In the genomic region with DNA sequence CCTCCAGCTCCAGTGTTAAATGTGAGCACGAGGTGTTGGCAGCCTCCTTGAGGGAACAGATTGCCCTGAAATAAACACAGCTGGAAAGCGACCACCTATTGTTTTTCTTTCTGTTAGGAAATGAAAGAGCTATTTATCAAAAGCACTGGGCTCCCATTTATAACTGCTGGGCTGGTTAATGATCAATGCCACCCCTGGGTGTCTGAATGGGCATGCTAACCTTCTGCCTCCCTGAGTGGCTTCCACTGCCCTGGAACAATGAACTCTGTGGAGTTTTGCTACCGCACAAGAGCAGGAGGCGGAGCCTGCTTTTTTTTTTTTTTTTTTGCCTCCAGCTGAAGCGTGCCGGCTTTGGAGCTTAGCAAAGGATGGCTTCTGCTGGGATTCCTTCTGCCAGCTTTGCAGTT, we compare ENCODE assay signal across 8 mouse cellular contexts.
DNase-seq lines count a peak whose midpoint lies in the region; ATAC-seq lines count a peak whose summit lies in the region.

No protein-coding gene starts in this region.

- H3K27ac ChIP-seq in hindbrain, embryonic 10.5 days, result peak overlapping the region; percentile 13; the same call in 1 of the 2 replicates
- H3K27ac ChIP-seq in midbrain, embryonic 12.5 days (replicated peaks), result no peak overlapping the region

- H3K4me1 ChIP-seq in hindbrain, embryonic 10.5 days (replicated peaks), result peaks cover 53% of the 10 kb centered on the region
- H3K4me1 ChIP-seq in midbrain, embryonic 12.5 days, result peaks cover 47% of the 10 kb centered on the region

- peak; percentile 89 for ATAC-seq in midbrain, embryonic 12.5 days (ENCODE audit: low FRiP score, low read depth)

- no peak overlapping the region for H3K9ac ChIP-seq in midbrain, embryonic 12.5 days (replicated peaks)

- H3K4me3 ChIP-seq in hindbrain, embryonic 10.5 days, result peak overlapping the region; percentile 29
- H3K4me3 ChIP-seq in midbrain, embryonic 12.5 days, result no peak overlapping the region

- intact Hi-C loops in left cerebral cortex, postnatal 25 days (cut with DNase I), result loop anchor here (5.0 kb wide), 1 partner anchor 77 kb away; no protein-coding TSS in a partner anchor
- intact Hi-C loops in left cerebral cortex, postnatal 14 days (cut with DNase I), result no loop called here

- H3K27me3 ChIP-seq in hindbrain, embryonic 10.5 days (ENCODE audit: insufficient read depth, poor library complexity, severe bottlenecking), result peaks cover 64% of the 10 kb centered on the region
- H3K27me3 ChIP-seq in midbrain, embryonic 12.5 days, result peaks cover 54% of the 10 kb centered on the region

- no peaks in the 10 kb centered on the region for H3K36me3 ChIP-seq in hindbrain, embryonic 10.5 days
- no peaks in the 10 kb centered on the region for H3K36me3 ChIP-seq in midbrain, embryonic 12.5 days

- WGBS in hindbrain, embryonic 10.5 days, result 0% methylated on average over 5 of the region's 6 CpGs
- WGBS in midbrain, embryonic 12.5 days, result 0% methylated on average over 5 of the region's 6 CpGs

- H3K9me3 ChIP-seq in hindbrain, embryonic 10.5 days, result no peaks in the 10 kb centered on the region
- no peaks in the 10 kb centered on the region for H3K9me3 ChIP-seq in midbrain, embryonic 12.5 days

- peak; percentile 19 to 21 for DNase-seq in left cerebral cortex, postnatal 25 days (ENCODE audit: low spot score in 2 of 2)
- DNase-seq in left cerebral cortex, adult 11 months (ENCODE audit: low spot score), result no peak
- DNase-seq in embryo, embryonic 9.5 days (ENCODE audit: extremely low spot score), result peak; percentile 80
- peak; percentile 75 for DNase-seq in hindbrain, embryonic 10.5 days (ENCODE audit: low spot score)
- DNase-seq in layer of hippocampus, postnatal 14 days (ENCODE audit: low spot score in 2 of 2), result peak; percentile 46 to 65
- DNase-seq in thymus, postnatal 0 days (ENCODE audit: low spot score), result no peak
- DNase-seq in left cerebral cortex, postnatal 14 days (ENCODE audit: low spot score in 2 of 2), result no peak

- H3K4me2 ChIP-seq in midbrain, embryonic 12.5 days (replicated peaks), result peak overlapping the region; percentile 40

Comparison
In these comparisons a context has a peak if more than half of its experiments do, and no peak if none do; other contexts are left out.
1. DNase-seq: peak in left cerebral cortex, postnatal 25 days (2 of 2), embryo, embryonic 9.5 days (single experiment), hindbrain, embryonic 10.5 days (single experiment) and layer of hippocampus, postnatal 14 days (2 of 2); none in left cerebral cortex, adult 11 months (single experiment), thymus, postnatal 0 days (single experiment) and left cerebral cortex, postnatal 14 days (0 of 2).